Mouse (Mus musculus) cerebellum, adult 9-10 months (tissue): ENCODE data around the gene Uri1.

ENCODE experiments used
- DNase-seq: peaks from one replicate; pipeline ENCODE4 v3.0.0; 2022

Gene Uri1

DNA sequence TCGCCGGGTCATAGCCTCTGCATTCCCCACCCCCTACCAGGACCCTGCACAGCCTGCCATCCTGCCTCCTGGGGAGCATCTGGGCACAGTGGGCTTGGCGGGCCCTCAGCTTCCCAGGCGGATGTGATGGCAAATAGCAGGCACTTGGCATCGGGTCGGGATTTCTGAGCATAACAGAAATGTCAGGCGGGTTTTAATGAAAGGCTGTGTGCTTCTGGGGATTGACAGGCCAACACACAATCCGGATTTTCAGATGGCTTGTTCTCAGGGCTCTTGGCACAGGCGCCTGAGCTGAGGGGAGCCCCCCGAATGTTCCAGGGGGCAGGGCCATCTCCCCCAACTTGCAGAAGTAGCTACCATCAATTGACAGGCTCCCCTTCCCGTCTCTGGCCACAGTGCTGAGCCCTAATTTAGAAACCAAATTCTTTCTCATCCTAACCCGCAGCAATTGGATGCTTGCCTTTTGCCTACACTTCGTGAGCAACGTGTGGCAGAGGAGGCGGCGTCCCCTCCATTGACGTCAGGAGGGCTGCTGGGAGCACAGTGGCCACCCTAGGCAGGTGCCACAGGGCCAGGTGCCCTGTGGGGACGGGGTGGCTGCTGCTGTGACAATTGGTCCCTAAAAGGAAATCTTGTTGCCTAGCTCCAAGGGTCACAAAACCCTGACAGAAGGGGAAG is 106.5 kb downstream of the Uri1 start:
- no peak for DNase-seq

- DNase-seq, result no peak
Measured at GRCm38 (mm10) chr7:37911802-37912122, 111.6 kb downstream of the Uri1 start.

DNA sequence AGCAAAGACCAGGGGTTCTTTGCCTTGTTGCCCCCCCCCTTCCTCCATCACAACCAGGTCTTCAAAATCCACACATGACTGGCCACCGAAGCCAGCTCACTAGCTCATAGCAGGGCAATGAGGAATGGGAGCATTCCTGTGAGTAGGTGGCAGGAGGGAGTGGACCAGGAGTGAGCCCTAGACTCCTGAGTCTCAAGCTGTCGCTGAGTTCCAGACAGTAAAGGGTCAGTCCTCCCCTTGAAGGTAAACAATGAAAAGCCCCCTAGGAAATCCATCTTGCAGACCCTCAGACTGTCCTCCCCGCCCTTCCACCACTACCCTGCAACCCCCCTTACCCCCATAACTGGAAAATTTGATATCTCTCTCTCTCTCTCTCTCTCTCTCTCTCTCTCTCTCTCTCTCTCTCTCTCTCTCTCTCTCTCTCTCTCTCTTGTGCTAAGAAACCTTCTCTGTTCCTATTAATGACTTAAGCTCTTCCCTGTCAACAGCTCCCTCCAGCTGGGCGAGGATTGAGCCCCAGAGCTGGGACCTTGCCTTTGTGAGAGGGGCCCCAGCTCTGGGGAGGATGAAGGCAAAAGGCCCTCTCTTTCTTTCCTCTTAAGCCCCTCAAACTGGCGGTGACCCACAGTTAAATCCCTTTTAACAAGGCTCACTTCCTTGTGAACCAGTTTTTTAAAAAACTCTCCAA is 112.1 kb downstream of the Uri1 start:
- DNase-seq, result no peak

DNA sequence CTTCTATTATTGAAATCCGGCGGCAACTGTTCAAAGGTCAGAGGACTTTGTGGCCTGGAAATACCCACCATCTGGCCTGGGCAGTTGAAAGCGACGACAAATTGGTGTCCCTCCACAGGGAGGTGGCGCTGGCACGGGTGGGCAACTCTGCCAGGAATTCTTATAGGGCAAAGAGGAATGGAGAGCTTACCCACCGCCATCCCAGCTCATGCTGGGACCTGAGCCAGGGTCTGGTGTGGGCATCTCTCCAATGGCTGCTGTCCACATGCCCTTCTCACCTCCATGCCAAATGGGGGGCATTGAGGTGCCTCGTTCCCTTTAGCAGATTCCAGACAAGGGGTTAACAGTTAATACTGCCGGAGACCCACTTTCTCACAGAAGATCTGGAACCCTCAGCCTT is 113.2 kb downstream of the Uri1 start:
- no peak for DNase-seq
